Mouse (Mus musculus): Measurements from ENCODE around the gene Calr4. TPM values are rescaled to one million over a fixed set of nuclear protein-coding genes. Genes with fewer than 3 reads are reported as not detected.

Gene Calr4
- total RNA-seq, 2 experiments from 2014 or later, result 0.59 TPM; not detected in 1

- intact Hi-C loops (cut with DNase I), result no loop called here
- no peak for DNase-seq (ENCODE audit: low spot score)
Measured at GRCm38 (mm10) chr4:109267452-109267851, 33.2 kb downstream of the Calr4 start.

GRCm38 (mm10) chr4:109268903-109269302 lies 34.6 kb downstream of the Calr4 start:
- no peak for DNase-seq (ENCODE audit: low spot score)
- intact Hi-C loops (cut with DNase I), result no loop called here

GRCm38 (mm10) chr4:109271803-109272202 lies 37.5 kb downstream of the Calr4 start:
- intact Hi-C loops (cut with DNase I), result no loop called here

GRCm38 (mm10) chr4:109273586-109274240 lies 39.4 kb downstream of the Calr4 start:
- intact Hi-C loops (cut with DNase I), result no loop called here
- no peak for DNase-seq (ENCODE audit: low spot score)

More at GRCm38 (mm10) chr4:109271803-109272202, 37.5 kb downstream of the Calr4 start:
- DNase-seq (ENCODE audit: low spot score), result no peak

GRCm38 (mm10) chr4:109279689-109280458 lies 45.6 kb downstream of the Calr4 start, which contains the start of gene Eps15:
Gene Eps15 (plus strand): TSS chr4:109280268.
- intact Hi-C loops (cut with DNase I), result loop anchor here (5.0 to 10.0 kb wide), 3 partner anchors 78 to 435 kb away; partner anchors contain the start of genes A730015C16Rik, Kti12, Osbpl9 and Ttc39a
- peak; percentile 88 for DNase-seq (ENCODE audit: low spot score)

- DNase-seq (ENCODE audit: low spot score), result peak; percentile 19
- intact Hi-C loops (cut with DNase I), result loop anchor here (5.0 to 10.0 kb wide), 3 partner anchors 78 to 436 kb away; partner anchors contain the start of genes A730015C16Rik, Kti12, Osbpl9 and Ttc39a
Measured at GRCm38 (mm10) chr4:109280459-109281160, 46.3 kb downstream of the Calr4 start.

GRCm38 (mm10) chr4:109281161-109281560 lies 46.9 kb downstream of the Calr4 start:
- DNase-seq (ENCODE audit: low spot score), result no peak
- intact Hi-C loops (cut with DNase I), result loop anchor here (5.0 to 10.0 kb wide), 3 partner anchors 79 to 436 kb away; partner anchors contain the start of genes A730015C16Rik, Kti12, Osbpl9 and Ttc39a

GRCm38 (mm10) chr4:109281946-109282345 lies 47.7 kb downstream of the Calr4 start:
- intact Hi-C loops (cut with DNase I), result loop anchor here (5.0 to 10.0 kb wide), 3 partner anchors 80 to 437 kb away; partner anchors contain the start of genes A730015C16Rik, Kti12, Osbpl9 and Ttc39a
- no peak for DNase-seq (ENCODE audit: low spot score)

GRCm38 (mm10) chr4:109294629-109295028 lies 60.3 kb downstream of the Calr4 start:
- intact Hi-C loops (cut with DNase I), result no loop called here
- no peak for DNase-seq (ENCODE audit: low spot score)

GRCm38 (mm10) chr4:109296510-109296909 lies 62.2 kb downstream of the Calr4 start:
- intact Hi-C loops (cut with DNase I), result no loop called here
- no peak for DNase-seq (ENCODE audit: low spot score)

GRCm38 (mm10) chr4:109299136-109299535 lies 64.9 kb downstream of the Calr4 start:
- no peak for DNase-seq (ENCODE audit: low spot score)
- intact Hi-C loops (cut with DNase I), result no loop called here

Other genes starting within 250 kb of the Calr4 start
- gene Nrd1, start 233.8 kb upstream of the Calr4 start, total RNA-seq (2021), result 100 to 1,000 TPM; 108 to 115 TPM
- gene Osbpl9, start 32.2 kb upstream of the Calr4 start, total RNA-seq (2021), result 100 to 1,000 TPM; 104 to 105 TPM
- 10 to 100 TPM; 42.6 to 47.6 TPM for gene Eps15, start 45.8 kb downstream of the Calr4 start, total RNA-seq (2021)
- 1 to 10 TPM; 1.1 to 2.1 TPM for gene Ttc39a, start 172.1 kb downstream of the Calr4 start, total RNA-seq (2021)